Mouse (Mus musculus): ENCODE data around the gene Gm45234.

GRCm38 (mm10) chr6:124779222-124779983 is 23.6 kb upstream of the Gm45234 start, which contains the start of gene Lrrc23:
- no peak for TF ChIP-seq POLR2A (IDR thresholded peaks at IDR 0.05; ENCODE audit: borderline replicate concordance, extremely low read depth, insufficient read depth, insufficient read length, poor library complexity, severe bottlenecking)
- no peak for TF ChIP-seq CTCF (IDR thresholded peaks at IDR 0.05; ENCODE audit: borderline replicate concordance, extremely low read depth, insufficient read depth, insufficient read length)
